Mouse (Mus musculus) CH12.LX (cell line): Measurements from ENCODE around the gene Rdh9.

Source experiments
- CTCF ChIP-seq, 2 experiments: IDR thresholded peaks in 1 of 2; conservative IDR thresholded peaks in 1 of 2; 2 replicates each; pipeline ENCODE4 v1.5.1; 2011 to 2012; ENCODE audit warnings: low read depth in 2 of 2, low read length in 2 of 2, improper control_type of control experiment in 1 of 2, inconsistent platforms in 1 of 2, mild to moderate bottlenecking in 1 of 2, moderate library complexity in 1 of 2
- MYC ChIP-seq: IDR thresholded peaks from 2 replicates; pipeline ENCODE4 v1.6.1; 2011; ENCODE audit warnings: low read depth, mild to moderate bottlenecking, improper control_type of control experiment, low read length
- POLR2AphosphoS2 ChIP-seq: IDR thresholded peaks from 2 replicates; pipeline ENCODE4 v1.6.1; 2011; ENCODE audit warnings: low read depth, low read length, improper control_type of control experiment

GRCm38 (mm10) chr10:127825386-127825785 is 49.2 kb downstream of the Rdh9 start:
- TF ChIP-seq CTCF (conservative IDR thresholded peaks at IDR 0.05 in 1 of 2, IDR thresholded peaks at IDR 0.05 in 1 of 2; ENCODE audit: low read depth in 2 of 2, low read length in 2 of 2): peak in 1 of 2 experiments; percentile 59; a peak in 2 of 4 replicates
- no peak for TF ChIP-seq MYC
- no peak for TF ChIP-seq POLR2AphosphoS2
